Mouse (Mus musculus) forebrain, embryonic 13.5 days (tissue): ENCODE results near the gene Prc1. TPM values are rescaled to one million over a fixed set of nuclear protein-coding genes. Genes with fewer than 3 reads are reported as not detected.
"Not testable (repeated sequence)": the region's sequence is repeated elsewhere in the genome, so short reads cannot be mapped to it uniquely, and the experiment has no call there.

Experiments used
- ATAC-seq: fragments of 200-750 bp; cut with Nextera tagmentation; 2 replicates; pipeline ENCODE4 v1.8.0; 2017
- H3K27ac ChIP-seq: fragments of 300-500 bp; sonication (generic); 2 replicates; pipeline ENCODE4 v1.5.1; 2015; ENCODE audit warnings: inconsistent platforms, mild to moderate bottlenecking, moderate library complexity
- H3K27me3 ChIP-seq: fragments of 300-500 bp; sonication (generic); 2 replicates; pipeline ENCODE4 v1.6.1; 2015; ENCODE audit warnings: mild to moderate bottlenecking, inconsistent platforms
- H3K36me3 ChIP-seq: fragments of 300-500 bp; sonication (generic); 2 replicates; pipeline ENCODE4 v1.6.1; 2015; ENCODE audit warnings: mild to moderate bottlenecking, inconsistent platforms; ENCODE audit not compliant: poor library complexity, severe bottlenecking
- H3K4me1 ChIP-seq: fragments of 300-500 bp; sonication (generic); 2 replicates; pipeline ENCODE4 v1.6.1; 2015; ENCODE audit warnings: inconsistent platforms
- H3K4me2 ChIP-seq: fragments of 300-500 bp; sonication (generic); 2 replicates; pipeline ENCODE4 v1.6.1; 2015; ENCODE audit warnings: inconsistent platforms, mild to moderate bottlenecking, moderate library complexity
- H3K4me3 ChIP-seq: fragments of 300-500 bp; sonication (generic); 2 replicates; pipeline ENCODE4 v1.5.1; 2015; ENCODE audit warnings: mild to moderate bottlenecking, inconsistent platforms
- H3K9ac ChIP-seq: fragments of 300-500 bp; sonication (generic); 2 replicates; pipeline ENCODE4 v1.6.1; 2015; ENCODE audit warnings: mild to moderate bottlenecking, inconsistent platforms
- H3K9me3 ChIP-seq: fragments of 300-500 bp; sonication (generic); replicated peaks from 2 replicates; pipeline ENCODE4 v1.6.1; 2016; ENCODE audit warnings: inconsistent platforms
- WGBS: fragments of 180-500 bp; shearing (Covaris S2); methylation state at CpG from one replicate; pipeline ENCODE4 v1.1.7; 2015; 5-methylcytosine and 5-hydroxymethylcytosine counted together
- polyA plus RNA-seq: library from polyadenylated mRNA; unstranded; fragments of >200 nt; fragmentation: Nextera tagmentation; extraction: Ambion mirVana; gene quantifications from 2 replicates; pipeline ENCODE4 v1.2.1, GENCODE M21; 2015

The Prc1 gene
- polyA plus RNA-seq, 1 experiment from 2014 or later, result 166 TPM

DNA sequence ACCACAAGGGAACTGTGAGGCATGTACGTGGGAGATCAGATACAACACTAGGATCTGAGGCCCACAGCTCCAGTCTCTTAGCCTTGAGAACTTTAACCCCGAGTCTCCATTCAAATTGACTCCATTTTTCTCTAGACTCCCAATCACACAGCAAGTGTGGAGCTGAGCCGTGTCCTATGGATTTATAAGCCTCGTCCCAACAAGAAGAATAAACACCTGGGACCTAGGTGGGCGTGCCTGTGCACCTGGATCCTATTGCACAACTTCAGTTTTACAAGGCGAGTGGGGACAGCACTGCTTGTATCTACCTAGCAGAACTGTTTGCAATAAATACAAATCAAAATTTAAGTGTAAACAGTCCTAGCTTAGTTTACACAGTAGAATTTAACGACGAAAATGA lies 29.1 kb downstream of the Prc1 start:
- H3K4me2 ChIP-seq, result peak overlapping the region; percentile 70
- ATAC-seq, result no peak
- no peaks in the 10 kb centered on the region for H3K27me3 ChIP-seq
- H3K4me1 ChIP-seq, result peaks cover 24% of the 10 kb centered on the region
- peak overlapping the region; percentile 84; the same call in 1 of the 2 replicates for H3K27ac ChIP-seq
- H3K4me3 ChIP-seq, result peak overlapping the region; percentile 64
- peaks cover 63% of the 10 kb centered on the region for H3K36me3 ChIP-seq
- peak overlapping the region; percentile 78 for H3K9ac ChIP-seq
- no peaks in the 10 kb centered on the region for H3K9me3 ChIP-seq
- 17% methylated on average over 8 of the region's 8 CpGs for WGBS

DNA sequence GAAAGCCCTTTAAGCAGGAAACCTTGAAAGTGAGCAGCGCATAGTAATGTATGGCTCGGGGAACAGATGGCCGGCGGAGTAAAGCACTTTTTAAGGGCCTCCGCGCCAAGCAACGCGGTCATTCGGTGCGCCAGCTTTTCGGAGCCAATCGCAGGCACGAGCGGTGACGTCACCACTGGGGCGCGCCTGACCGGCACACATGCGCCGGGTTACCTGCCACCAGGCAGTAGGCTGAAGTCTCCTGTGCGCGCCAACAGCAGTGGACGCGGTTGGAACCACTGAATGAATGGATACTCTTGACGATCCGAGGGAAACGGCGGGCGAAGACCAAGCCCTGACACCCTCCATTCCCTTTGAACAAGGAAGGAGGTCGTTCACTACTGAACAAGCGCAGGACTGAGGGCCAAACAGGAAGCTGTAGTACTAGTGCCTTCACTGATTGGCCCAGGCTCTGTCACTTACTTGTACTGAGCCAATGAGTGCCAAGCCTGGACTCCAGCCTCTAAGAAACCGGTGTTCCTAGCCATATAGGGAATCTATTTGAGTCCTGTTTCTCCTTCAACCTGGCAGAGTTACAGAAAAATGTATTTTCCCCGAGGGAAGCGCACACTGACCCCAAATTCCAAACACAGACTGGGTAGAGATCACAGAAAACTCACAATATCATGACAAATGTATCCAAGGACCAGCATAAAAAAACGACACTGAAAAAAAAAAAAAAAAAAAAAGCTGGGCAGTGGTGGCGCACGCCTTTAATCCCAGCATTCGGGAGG lies 30.0 kb downstream of the Prc1 start, which contains the start of gene Rccd1:
Rccd1 (minus strand) TSS at position 412 of the 773 bp plus-strand sequence.
- H3K36me3 ChIP-seq, result peaks cover 63% of the 10 kb centered on the region
- no peaks in the 10 kb centered on the region for H3K9me3 ChIP-seq
- H3K4me3 ChIP-seq, result peak within 1 kb of the TSS; percentile 64
- H3K4me2 ChIP-seq, result peak within 1 kb of the TSS; percentile 70
- WGBS, result under 1% methylated on average over 37 of the region's 38 CpGs
- ATAC-seq, result peak; percentile 100
- H3K27me3 ChIP-seq, result no peaks in the 10 kb centered on the region
- peak within 1 kb of the TSS; percentile 78 for H3K9ac ChIP-seq
- H3K27ac ChIP-seq, result peak within 1 kb of the TSS; percentile 84
- peaks cover 24% of the 10 kb centered on the region for H3K4me1 ChIP-seq

- not testable (repeated sequence) for H3K4me3 ChIP-seq, ATAC-seq, H3K9me3 ChIP-seq, H3K9ac ChIP-seq, H3K27me3 ChIP-seq
- peak overlapping the region; percentile 70 for H3K4me2 ChIP-seq
- peak overlapping the region; percentile 84 for H3K27ac ChIP-seq
- 55% methylated on average over 5 of the region's 5 CpGs for WGBS
- H3K4me1 ChIP-seq, result peaks cover 24% of the 10 kb centered on the region
- H3K36me3 ChIP-seq, result peaks cover 63% of the 10 kb centered on the region
These were observed 30.5 kb downstream of the Prc1 start for GRCm38 (mm10) chr7:80324816-80325119.

GRCm38 (mm10) chr7:80325292-80325868 lies 31.1 kb downstream of the Prc1 start:
- H3K9me3 ChIP-seq, result no peaks in the 10 kb centered on the region
- ATAC-seq, result no peak
- 98% methylated on average over 16 of the region's 16 CpGs for WGBS
- H3K4me3 ChIP-seq, result no peak overlapping the region
- no peaks in the 10 kb centered on the region for H3K27me3 ChIP-seq
- peak overlapping the region; percentile 19; the same call in 1 of the 2 replicates for H3K27ac ChIP-seq
- H3K9ac ChIP-seq, result no peak overlapping the region
- H3K4me2 ChIP-seq, result no peak overlapping the region
- H3K36me3 ChIP-seq, result peaks cover 63% of the 10 kb centered on the region
- H3K4me1 ChIP-seq, result peaks cover 24% of the 10 kb centered on the region

GRCm38 (mm10) chr7:80326076-80326475 lies 31.8 kb downstream of the Prc1 start:
- no peak for ATAC-seq
- Histone ChIP-seq H3K9me3 (no peaks in the 10 kb centered on the region), H3K36me3 (peaks cover 63% of the 10 kb centered on the region), H3K27me3 (no peaks in the 10 kb centered on the region), H3K9ac (no peak overlapping the region), H3K4me1 (peaks cover 24% of the 10 kb centered on the region), H3K4me2 (no peak overlapping the region), H3K27ac (no peak overlapping the region), H3K4me3 (no peak overlapping the region)
- 97% methylated on average over 19 of the region's 19 CpGs for WGBS

DNA sequence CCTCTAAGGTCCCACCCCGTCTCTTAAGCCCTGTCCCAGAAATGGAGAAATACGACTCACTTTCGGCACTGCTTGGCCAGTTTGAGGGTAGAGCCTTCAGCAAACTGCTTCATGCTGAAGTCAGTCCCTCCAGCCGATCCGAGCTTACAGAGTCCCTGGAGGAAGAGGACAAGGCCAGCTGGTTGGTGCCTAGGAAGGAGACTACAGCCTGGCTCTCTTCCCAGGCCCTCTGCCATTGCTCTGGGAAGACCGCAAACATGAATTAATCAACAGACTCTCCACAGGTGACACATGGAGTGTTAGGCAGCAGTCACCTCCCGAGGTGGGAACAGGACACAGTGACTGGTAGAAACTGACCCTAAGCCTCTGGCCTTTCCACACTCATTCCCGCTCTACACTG lies 36.0 kb downstream of the Prc1 start:
- Histone ChIP-seq H3K4me3 (no peak overlapping the region), H3K4me2 (no peak overlapping the region), H3K36me3 (peaks cover 100% of the 10 kb centered on the region), H3K9me3 (no peaks in the 10 kb centered on the region), H3K4me1 (0 out of 2 replicates have a peak, but pooled peaks cover under 1% of the 10 kb centered on the region), H3K9ac (no peak overlapping the region), H3K27me3 (no peaks in the 10 kb centered on the region), H3K27ac (no peak overlapping the region)
- 93% methylated on average over 8 of the region's 8 CpGs for WGBS
- no peak for ATAC-seq

DNA sequence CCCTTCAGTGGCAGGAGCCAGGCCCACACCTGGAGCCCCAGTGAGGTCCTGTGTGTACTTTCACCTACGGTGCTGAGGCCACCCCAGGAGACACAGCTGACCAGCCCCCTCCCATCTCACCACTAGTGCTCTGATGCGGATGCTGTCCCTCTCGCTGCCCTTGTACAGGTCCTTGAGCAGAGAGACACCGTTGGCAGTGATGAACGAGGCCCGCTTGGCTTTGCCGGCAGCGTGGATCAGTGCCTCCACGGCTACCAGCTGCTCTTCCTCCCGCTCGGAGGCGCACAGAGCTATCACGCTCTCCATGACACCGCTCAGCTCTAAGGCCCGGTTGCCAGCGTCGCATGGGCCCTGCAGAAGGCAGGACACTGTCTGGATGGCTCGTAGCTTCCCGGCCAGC lies 37.2 kb downstream of the Prc1 start:
- Histone ChIP-seq H3K9ac (no peak overlapping the region), H3K4me2 (no peak overlapping the region), H3K27me3 (no peaks in the 10 kb centered on the region), H3K9me3 (no peaks in the 10 kb centered on the region), H3K4me1 (no peaks in the 10 kb centered on the region), H3K4me3 (no peak overlapping the region), H3K36me3 (peaks cover 100% of the 10 kb centered on the region), H3K27ac (no peak overlapping the region)
- 97% methylated on average over 19 of the region's 19 CpGs for WGBS
- no peak for ATAC-seq

GRCm38 (mm10) chr7:80334848-80335247 lies 40.6 kb downstream of the Prc1 start:
- H3K36me3 ChIP-seq, result peaks cover 75% of the 10 kb centered on the region
- no peak for ATAC-seq

GRCm38 (mm10) chr7:80336932-80337331 lies 42.7 kb downstream of the Prc1 start:
- ATAC-seq, result no peak
- Histone ChIP-seq H3K36me3 (peaks cover 54% of the 10 kb centered on the region), H3K4me3 (no peak overlapping the region), H3K9me3 (no peaks in the 10 kb centered on the region), H3K27me3 (no peaks in the 10 kb centered on the region), H3K4me2 (no peak overlapping the region), H3K4me1 (peaks cover 35% of the 10 kb centered on the region), H3K27ac (no peak overlapping the region), H3K9ac (no peak overlapping the region)
- WGBS, result 95% methylated on average over 3 of the region's 3 CpGs

More at GRCm38 (mm10) chr7:80334848-80335247, 40.6 kb downstream of the Prc1 start:
- Histone ChIP-seq H3K27me3 (no peaks in the 10 kb centered on the region), H3K27ac (no peak overlapping the region), H3K4me2 (no peak overlapping the region), H3K4me1 (peaks cover 20% of the 10 kb centered on the region), H3K4me3 (no peak overlapping the region), H3K9ac (no peak overlapping the region), H3K9me3 (no peaks in the 10 kb centered on the region)
- WGBS, result 93% methylated on average over 4 of the region's 4 CpGs

- H3K27me3 ChIP-seq, result no peaks in the 10 kb centered on the region
- 7% methylated on average over 17 of the region's 17 CpGs for WGBS
- ATAC-seq, result no peak
- H3K4me2 ChIP-seq, result peak overlapping the region; percentile 90
- H3K36me3 ChIP-seq, result peaks cover 30% of the 10 kb centered on the region
- peak overlapping the region; percentile 61 for H3K4me3 ChIP-seq
- peak overlapping the region; percentile 87 for H3K9ac ChIP-seq
- H3K4me1 ChIP-seq, result peaks cover 50% of the 10 kb centered on the region
- H3K27ac ChIP-seq, result peak overlapping the region; percentile 40; the same call in 1 of the 2 replicates
- no peaks in the 10 kb centered on the region for H3K9me3 ChIP-seq
These were observed 45.1 kb downstream of the Prc1 start for GRCm38 (mm10) chr7:80339371-80339770.

DNA sequence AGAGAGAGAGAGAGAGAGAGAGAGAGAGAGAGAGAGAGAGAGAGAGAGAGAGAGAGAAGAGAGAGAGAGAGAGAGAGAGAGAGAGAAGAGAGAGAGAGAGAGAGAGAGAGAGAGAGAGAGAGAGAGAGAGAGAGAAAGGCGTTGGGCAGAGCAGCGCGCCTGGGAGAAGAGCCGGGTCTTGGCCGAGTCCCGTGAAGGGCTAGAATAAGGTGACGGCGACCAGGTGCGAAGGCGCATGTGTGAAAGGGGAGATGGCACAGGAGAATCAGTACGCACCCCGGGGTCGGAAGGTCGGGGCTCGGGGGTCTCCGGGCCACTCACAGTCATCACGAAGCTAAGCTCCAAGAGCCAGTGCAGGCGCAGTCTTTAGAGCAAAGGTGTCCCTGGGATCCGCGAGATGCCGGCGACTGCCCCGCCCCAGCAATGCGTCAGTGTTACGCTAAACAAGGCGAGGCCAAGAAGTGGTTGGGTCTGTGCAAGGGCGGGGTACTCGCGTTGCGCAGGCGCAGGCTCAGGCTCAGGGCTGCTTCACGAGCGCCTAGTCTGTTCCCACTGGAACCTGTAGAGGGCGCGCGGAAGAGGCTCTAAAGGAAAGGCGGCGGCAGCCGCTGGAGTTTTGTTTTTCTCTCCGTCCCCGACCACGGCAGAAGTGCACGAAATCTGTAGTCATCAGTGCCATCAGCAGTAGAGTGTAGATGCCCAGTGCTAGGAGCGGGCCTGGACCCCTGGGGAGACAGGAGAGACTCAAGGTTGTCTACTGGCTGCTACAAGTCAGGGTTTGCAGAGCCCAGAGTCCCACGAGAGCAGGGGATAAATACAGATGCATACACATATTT lies 45.8 kb downstream of the Prc1 start:
- no peaks in the 10 kb centered on the region for H3K27me3 ChIP-seq
- no peaks in the 10 kb centered on the region for H3K9me3 ChIP-seq
- peaks cover 50% of the 10 kb centered on the region for H3K4me1 ChIP-seq
- H3K9ac ChIP-seq, result peak overlapping the region; percentile 87
- peak; percentile 98 for ATAC-seq
- peak overlapping the region; percentile 90 for H3K4me2 ChIP-seq
- under 1% methylated on average over 45 of the region's 45 CpGs for WGBS
- peak overlapping the region; percentile 61 for H3K4me3 ChIP-seq
- H3K36me3 ChIP-seq, result peaks cover 24% of the 10 kb centered on the region
- peak overlapping the region; percentile 88 for H3K27ac ChIP-seq

GRCm38 (mm10) chr7:80340793-80341192 lies 46.5 kb downstream of the Prc1 start, which contains the start of gene Unc45a:
TSS of gene Unc45a (minus strand) at chr7:80341005.
- WGBS, result 2% methylated on average over 11 of the region's 11 CpGs
- H3K27me3 ChIP-seq, result no peaks in the 10 kb centered on the region
- peaks cover 50% of the 10 kb centered on the region for H3K4me1 ChIP-seq

More at GRCm38 (mm10) chr7:80340793-80341192, 46.5 kb downstream of the Prc1 start, which contains the start of gene Unc45a:
- peak; percentile 40 for ATAC-seq
- Histone ChIP-seq H3K27ac (peak within 1 kb of the TSS; percentile 88), H3K9ac (peak within 1 kb of the TSS; percentile 87), H3K9me3 (no peaks in the 10 kb centered on the region), H3K4me3 (peak within 1 kb of the TSS; percentile 61), H3K4me2 (peak within 1 kb of the TSS; percentile 90), H3K36me3 (peaks cover 20% of the 10 kb centered on the region)
